Mouse (Mus musculus) E14TG2a.4 (cell line): ENCODE data around the gene Focad.

Experiments used
- H3K27me3 ChIP-seq: 2 replicates; pipeline ENCODE4 v1.6.1; 2014; ENCODE audit warnings: low read length, control low read depth; ENCODE audit not compliant: insufficient read depth
- H3K36me3 ChIP-seq: 2 replicates; pipeline ENCODE4 v1.6.1; 2014; ENCODE audit warnings: low read length, control low read depth; ENCODE audit not compliant: insufficient read depth
- H3K4me1 ChIP-seq: replicated peaks from 2 replicates; pipeline ENCODE4 v1.6.1; 2014; ENCODE audit warnings: low read depth, low read length, control low read depth
- H3K4me3 ChIP-seq: replicated peaks from 2 replicates; pipeline ENCODE4 v1.5.1; 2014; ENCODE audit warnings: mild to moderate bottlenecking, low read length
- H3K9me3 ChIP-seq: 2 replicates; pipeline ENCODE4 v1.6.1; 2014; ENCODE audit warnings: low read length, control low read depth
- CTCF ChIP-seq: conservative IDR thresholded peaks from 2 replicates; pipeline ENCODE4 v1.5.1; 2014; ENCODE audit warnings: low read length
- NANOG ChIP-seq: IDR thresholded peaks from 2 replicates; pipeline ENCODE4 v1.6.1; 2014; ENCODE audit warnings: borderline replicate concordance, low read length, mixed read lengths
- POU5F1 ChIP-seq: IDR thresholded peaks from 2 replicates; pipeline ENCODE4 v1.6.1; 2014; ENCODE audit warnings: low read length, borderline replicate concordance

Focad gene

GRCm38 (mm10) chr4:88135936-88136335, 41.5 kb downstream of the Focad start:
- H3K9me3 ChIP-seq: no peaks in the 10 kb centered on the region
- H3K4me3 ChIP-seq: no peak overlapping the region
- H3K36me3 ChIP-seq: peaks cover 3% of the 10 kb centered on the region; the same call in 1 of the 2 replicates
- H3K4me1 ChIP-seq: no peaks in the 10 kb centered on the region
- TF ChIP-seq POU5F1: no peak
- TF ChIP-seq NANOG: no peak
- no peak for TF ChIP-seq CTCF
- no peaks in the 10 kb centered on the region for H3K27me3 ChIP-seq

- 0 out of 2 replicates have a peak, but pooled peaks cover under 1% of the 10 kb centered on the region for H3K36me3 ChIP-seq
- no peaks in the 10 kb centered on the region for H3K27me3 ChIP-seq
- H3K4me1 ChIP-seq: no peaks in the 10 kb centered on the region
- no peak overlapping the region for H3K4me3 ChIP-seq
- no peak for TF ChIP-seq NANOG
- TF ChIP-seq POU5F1: no peak
- no peak for TF ChIP-seq CTCF
- H3K9me3 ChIP-seq: no peaks in the 10 kb centered on the region
These were observed 42.1 kb downstream of the Focad start for GRCm38 (mm10) chr4:88136528-88136927.

- no peaks in the 10 kb centered on the region for H3K36me3 ChIP-seq
- no peaks in the 10 kb centered on the region for H3K9me3 ChIP-seq
- no peak overlapping the region for H3K4me3 ChIP-seq
- H3K27me3 ChIP-seq: no peaks in the 10 kb centered on the region
- TF ChIP-seq CTCF (no peak), NANOG (no peak), POU5F1 (no peak)
- H3K4me1 ChIP-seq: no peaks in the 10 kb centered on the region
These were observed 44.0 kb downstream of the Focad start for GRCm38 (mm10) chr4:88138366-88138917.

- TF ChIP-seq NANOG: no peak
- TF ChIP-seq POU5F1: no peak
- no peak for TF ChIP-seq CTCF
- H3K4me3 ChIP-seq: no peak overlapping the region
- no peaks in the 10 kb centered on the region for H3K4me1 ChIP-seq
- no peaks in the 10 kb centered on the region for H3K27me3 ChIP-seq
- H3K9me3 ChIP-seq: no peaks in the 10 kb centered on the region
- H3K36me3 ChIP-seq: no peaks in the 10 kb centered on the region
These were observed 55.0 kb downstream of the Focad start for GRCm38 (mm10) chr4:88149462-88149861.

- peaks cover 12% of the 10 kb centered on the region; the same call in 1 of the 2 replicates for H3K36me3 ChIP-seq
- no peak overlapping the region for H3K4me3 ChIP-seq
- H3K4me1 ChIP-seq: no peaks in the 10 kb centered on the region
- no peaks in the 10 kb centered on the region for H3K9me3 ChIP-seq
- TF ChIP-seq POU5F1 (no peak), CTCF (no peak), NANOG (no peak)
- no peaks in the 10 kb centered on the region for H3K27me3 ChIP-seq
These were observed 61.2 kb downstream of the Focad start for GRCm38 (mm10) chr4:88155490-88156160.

GRCm38 (mm10) chr4:88156961-88157360, 62.5 kb downstream of the Focad start:
- peaks cover 12% of the 10 kb centered on the region; the same call in 1 of the 2 replicates for H3K36me3 ChIP-seq
- H3K4me3 ChIP-seq: no peak overlapping the region
- TF ChIP-seq POU5F1: no peak
- TF ChIP-seq CTCF: no peak
- no peak for TF ChIP-seq NANOG
- H3K9me3 ChIP-seq: no peaks in the 10 kb centered on the region
- H3K4me1 ChIP-seq: no peaks in the 10 kb centered on the region
- H3K27me3 ChIP-seq: no peaks in the 10 kb centered on the region

- Histone ChIP-seq H3K4me1 (no peaks in the 10 kb centered on the region), H3K27me3 (no peaks in the 10 kb centered on the region), H3K4me3 (no peak overlapping the region), H3K9me3 (no peaks in the 10 kb centered on the region), H3K36me3 (peaks cover 12% of the 10 kb centered on the region; the same call in 1 of the 2 replicates)
- TF ChIP-seq CTCF (no peak), NANOG (no peak), POU5F1 (no peak)
These were observed 63.2 kb downstream of the Focad start for GRCm38 (mm10) chr4:88157644-88158043.

- no peaks in the 10 kb centered on the region for H3K4me1 ChIP-seq
- no peaks in the 10 kb centered on the region for H3K27me3 ChIP-seq
- TF ChIP-seq CTCF (no peak), POU5F1 (no peak), NANOG (no peak)
- H3K9me3 ChIP-seq: no peaks in the 10 kb centered on the region
- no peak overlapping the region for H3K4me3 ChIP-seq
- H3K36me3 ChIP-seq: peaks cover 12% of the 10 kb centered on the region; the same call in 1 of the 2 replicates
These were observed 64.8 kb downstream of the Focad start for GRCm38 (mm10) chr4:88159256-88159655.

- TF ChIP-seq CTCF: no peak
- TF ChIP-seq NANOG: no peak
- no peak for TF ChIP-seq POU5F1
- Histone ChIP-seq H3K4me3 (no peak overlapping the region), H3K36me3 (peaks cover 12% of the 10 kb centered on the region; the same call in 1 of the 2 replicates), H3K9me3 (no peaks in the 10 kb centered on the region), H3K27me3 (no peaks in the 10 kb centered on the region), H3K4me1 (no peaks in the 10 kb centered on the region)
These were observed 65.3 kb downstream of the Focad start for GRCm38 (mm10) chr4:88159700-88160099.
